Mouse (Mus musculus) kidney, embryonic 16.5 days (tissue): ENCODE data around the gene Tbc1d22b. TPM values are rescaled to one million over a fixed set of nuclear protein-coding genes. Genes with fewer than 3 reads are reported as not detected.

Experiments used
- ATAC-seq: fragments of 200-750 bp; cut with Nextera tagmentation; 2 replicates; pipeline ENCODE4 v1.8.0; 2017; ENCODE audit warnings: moderate TSS enrichment; ENCODE audit not compliant: low FRiP score, low TSS enrichment
- H3K27ac ChIP-seq: fragments of 300-500 bp; sonication (generic); 2 replicates; pipeline ENCODE4 v1.5.1; 2014; ENCODE audit warnings: low read length
- H3K27me3 ChIP-seq: fragments of 300-500 bp; sonication (generic); 2 replicates; pipeline ENCODE4 v1.6.1; 2014; ENCODE audit warnings: low read length, control low read depth, mixed read lengths; ENCODE audit not compliant: insufficient read depth
- H3K36me3 ChIP-seq: fragments of 300-500 bp; sonication (generic); 2 replicates; pipeline ENCODE4 v1.6.1; 2014; ENCODE audit warnings: low read length, control low read depth, mixed read lengths; ENCODE audit not compliant: insufficient read depth
- H3K4me1 ChIP-seq: fragments of 300-500 bp; sonication (generic); 2 replicates; pipeline ENCODE4 v1.6.1; 2014; ENCODE audit warnings: low read length, control low read depth, mixed read lengths; ENCODE audit not compliant: insufficient read depth
- H3K4me2 ChIP-seq: fragments of 300-500 bp; sonication (generic); replicated peaks from 2 replicates; pipeline ENCODE4 v1.6.1; 2014; ENCODE audit warnings: low read depth, low read length
- H3K4me3 ChIP-seq: fragments of 300-500 bp; sonication (generic); 2 replicates; pipeline ENCODE4 v1.5.1; 2014; ENCODE audit warnings: mild to moderate bottlenecking, low read length
- H3K9ac ChIP-seq: fragments of 300-500 bp; sonication (generic); replicated peaks from 2 replicates; pipeline ENCODE4 v1.6.1; 2014; ENCODE audit warnings: low read length
- H3K9me3 ChIP-seq: fragments of 300-500 bp; sonication (generic); 2 replicates; pipeline ENCODE4 v1.6.1; 2016; ENCODE audit warnings: low read length, control low read depth
- WGBS: fragments of 180-500 bp; shearing (Covaris S2); extraction: QIAGEN DNeasy Blood & Tissue Kit; methylation state at CpG from one replicate; pipeline ENCODE4 v1.1.7; 2014; 5-methylcytosine and 5-hydroxymethylcytosine counted together
- polyA plus RNA-seq: library from polyadenylated mRNA; unstranded; fragments of >200 nt; fragmentation: Nextera tagmentation; extraction: Ambion mirVana; gene quantifications from 2 replicates; pipeline ENCODE4 v1.2.1, GENCODE M21; 2015

Tbc1d22b gene
- polyA plus RNA-seq, 1 experiment from 2014 or later, result 16.7 TPM

GRCm38 (mm10) chr17:29584737-29585136 lies 35.2 kb downstream of the Tbc1d22b start:
- no peaks in the 10 kb centered on the region for H3K27me3 ChIP-seq
- ATAC-seq, result no peak
- H3K4me3 ChIP-seq, result no peak overlapping the region
- H3K4me2 ChIP-seq, result no peak overlapping the region
- peaks cover 12% of the 10 kb centered on the region for H3K36me3 ChIP-seq
- H3K9me3 ChIP-seq, result no peaks in the 10 kb centered on the region
- H3K4me1 ChIP-seq, result peaks cover 4% of the 10 kb centered on the region
- 83% methylated on average over 3 of the region's 3 CpGs for WGBS
- H3K9ac ChIP-seq, result no peak overlapping the region
- H3K27ac ChIP-seq, result no peak overlapping the region

GRCm38 (mm10) chr17:29585446-29585845 lies 35.9 kb downstream of the Tbc1d22b start:
- Histone ChIP-seq H3K4me3 (no peak overlapping the region), H3K36me3 (peaks cover 10% of the 10 kb centered on the region; the same call in 1 of the 2 replicates), H3K4me2 (no peak overlapping the region), H3K27me3 (no peaks in the 10 kb centered on the region), H3K4me1 (peaks cover 4% of the 10 kb centered on the region), H3K9ac (no peak overlapping the region), H3K9me3 (no peaks in the 10 kb centered on the region), H3K27ac (no peak overlapping the region)
- WGBS, result 92% methylated on average over 6 of the region's 6 CpGs
- no peak for ATAC-seq

- Histone ChIP-seq H3K27ac (no peak overlapping the region), H3K4me2 (no peak overlapping the region), H3K9ac (no peak overlapping the region), H3K4me3 (no peak overlapping the region), H3K27me3 (no peaks in the 10 kb centered on the region), H3K9me3 (no peaks in the 10 kb centered on the region), H3K36me3 (0 out of 2 replicates have a peak, but pooled peaks cover 2% of the 10 kb centered on the region), H3K4me1 (peaks cover 4% of the 10 kb centered on the region)
- WGBS, result 85% methylated on average over 9 of the region's 9 CpGs
- ATAC-seq, result no peak
Measured at GRCm38 (mm10) chr17:29586921-29587320, 37.3 kb downstream of the Tbc1d22b start.

- Histone ChIP-seq H3K9me3 (no peaks in the 10 kb centered on the region), H3K36me3 (peaks cover 4% of the 10 kb centered on the region; the same call in 1 of the 2 replicates), H3K9ac (peak overlapping the region; percentile 12; the same call in 1 of the 2 replicates), H3K4me2 (no peak overlapping the region), H3K4me1 (peaks cover 4% of the 10 kb centered on the region), H3K4me3 (no peak overlapping the region), H3K27ac (no peak overlapping the region), H3K27me3 (no peaks in the 10 kb centered on the region)
- WGBS, result 59% methylated on average over 11 of the region's 11 CpGs
- no peak for ATAC-seq
Measured at GRCm38 (mm10) chr17:29589221-29589898, 39.8 kb downstream of the Tbc1d22b start.

GRCm38 (mm10) chr17:29595891-29596770 lies 46.5 kb downstream of the Tbc1d22b start:
- H3K36me3 ChIP-seq, result peaks cover 37% of the 10 kb centered on the region
- WGBS, result 76% methylated on average over 15 of the region's 15 CpGs
- H3K9me3 ChIP-seq, result no peaks in the 10 kb centered on the region
- no peak overlapping the region for H3K9ac ChIP-seq
- H3K27me3 ChIP-seq, result no peaks in the 10 kb centered on the region
- no peak overlapping the region for H3K4me2 ChIP-seq
- 0 out of 2 replicates have a peak, but pooled peaks cover 3% of the 10 kb centered on the region for H3K4me1 ChIP-seq
- no peak overlapping the region for H3K4me3 ChIP-seq
- ATAC-seq, result 0 out of 2 replicates have a peak, but pooled peaks have one; percentile 19
- H3K27ac ChIP-seq, result no peak overlapping the region

GRCm38 (mm10) chr17:29596771-29597132 lies 47.2 kb downstream of the Tbc1d22b start:
- H3K4me2 ChIP-seq, result no peak overlapping the region
- H3K9ac ChIP-seq, result no peak overlapping the region
- no peak overlapping the region for H3K4me3 ChIP-seq
- no peak overlapping the region for H3K27ac ChIP-seq
- H3K4me1 ChIP-seq, result 0 out of 2 replicates have a peak, but pooled peaks cover 3% of the 10 kb centered on the region
- H3K36me3 ChIP-seq, result peaks cover 41% of the 10 kb centered on the region
- ATAC-seq, result 0 out of 2 replicates have a peak, but pooled peaks have one; percentile 57
- no peaks in the 10 kb centered on the region for H3K9me3 ChIP-seq
- no peaks in the 10 kb centered on the region for H3K27me3 ChIP-seq
- WGBS, result 71% methylated on average over 13 of the region's 13 CpGs

GRCm38 (mm10) chr17:29599051-29599450 lies 49.5 kb downstream of the Tbc1d22b start:
- Histone ChIP-seq H3K9ac (no peak overlapping the region), H3K36me3 (peaks cover 47% of the 10 kb centered on the region), H3K4me1 (0 out of 2 replicates have a peak, but pooled peaks cover 3% of the 10 kb centered on the region), H3K9me3 (0 out of 2 replicates have a peak, but pooled peaks cover 2% of the 10 kb centered on the region), H3K4me3 (no peak overlapping the region), H3K27me3 (no peaks in the 10 kb centered on the region), H3K27ac (no peak overlapping the region), H3K4me2 (no peak overlapping the region)
- WGBS, result 94% methylated on average over 14 of the region's 14 CpGs
- ATAC-seq, result no peak

- Histone ChIP-seq H3K27me3 (no peaks in the 10 kb centered on the region), H3K27ac (no peak overlapping the region), H3K4me1 (0 out of 2 replicates have a peak, but pooled peaks cover 3% of the 10 kb centered on the region), H3K9me3 (0 out of 2 replicates have a peak, but pooled peaks cover 2% of the 10 kb centered on the region), H3K9ac (no peak overlapping the region), H3K36me3 (peaks cover 47% of the 10 kb centered on the region), H3K4me3 (no peak overlapping the region), H3K4me2 (no peak overlapping the region)
- WGBS, result 82% methylated on average over 8 of the region's 8 CpGs
- no peak for ATAC-seq
Measured at GRCm38 (mm10) chr17:29599537-29599936, 50.0 kb downstream of the Tbc1d22b start.

GRCm38 (mm10) chr17:29601391-29601790 lies 51.8 kb downstream of the Tbc1d22b start:
- H3K4me2 ChIP-seq, result no peak overlapping the region
- H3K36me3 ChIP-seq, result peaks cover 41% of the 10 kb centered on the region
- 74% methylated on average over 4 of the region's 4 CpGs for WGBS
- H3K27ac ChIP-seq, result no peak overlapping the region
- H3K4me1 ChIP-seq, result 0 out of 2 replicates have a peak, but pooled peaks cover under 1% of the 10 kb centered on the region
- 0 out of 2 replicates have a peak, but pooled peaks cover 2% of the 10 kb centered on the region for H3K9me3 ChIP-seq
- H3K27me3 ChIP-seq, result no peaks in the 10 kb centered on the region
- H3K9ac ChIP-seq, result no peak overlapping the region
- ATAC-seq, result no peak
- H3K4me3 ChIP-seq, result no peak overlapping the region
